Mouse (Mus musculus) liver, adult (tissue): ENCODE data around the gene Mier1.

Experiments
- GATA4 ChIP-seq: IDR thresholded peaks from 2 replicates; pipeline ENCODE4 v1.6.1; 2014; ENCODE audit warnings: mild to moderate bottlenecking, low read length; ENCODE audit not compliant: insufficient replicate concordance

Gene Mier1

DNA sequence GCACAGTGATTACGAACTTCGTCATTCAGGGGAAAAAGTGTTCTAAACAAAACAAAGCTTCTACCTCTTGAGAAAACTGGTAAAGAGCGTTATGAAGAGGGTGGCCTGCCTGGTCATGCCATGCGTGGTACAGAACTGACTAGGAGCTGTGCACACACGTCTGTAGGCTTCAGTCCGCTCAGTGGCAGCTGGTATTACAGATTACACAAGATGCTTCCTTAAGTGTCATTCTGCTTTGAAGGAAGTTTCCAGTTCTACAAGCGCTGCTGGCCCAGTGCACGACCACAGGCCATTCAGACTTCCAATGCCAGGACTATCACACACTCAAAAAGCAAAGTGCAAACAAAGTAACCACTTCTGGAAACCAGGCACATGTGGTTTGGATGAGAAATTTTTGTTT lies 83.2 kb downstream of the Mier1 start:
- TF ChIP-seq GATA4, result no peak

DNA sequence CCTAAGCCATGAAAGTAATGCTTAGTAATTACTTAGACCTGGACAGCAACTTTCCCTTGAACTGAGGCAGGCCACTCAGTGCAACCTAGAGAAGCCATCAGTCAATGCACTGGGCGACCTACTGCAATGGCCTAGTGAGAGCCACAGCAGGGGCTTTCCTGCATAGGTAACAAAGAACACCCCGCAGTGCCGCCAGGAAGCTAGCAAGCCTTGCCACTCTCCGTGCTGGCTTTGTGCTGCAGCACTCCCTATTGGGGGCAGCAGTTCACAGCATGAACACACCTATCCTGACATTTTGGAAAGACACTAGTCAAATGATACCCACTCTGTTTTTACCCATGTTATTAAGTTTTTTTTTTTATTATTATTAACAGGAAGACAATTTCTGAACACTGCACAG lies 84.9 kb downstream of the Mier1 start:
- TF ChIP-seq GATA4, result no peak

DNA sequence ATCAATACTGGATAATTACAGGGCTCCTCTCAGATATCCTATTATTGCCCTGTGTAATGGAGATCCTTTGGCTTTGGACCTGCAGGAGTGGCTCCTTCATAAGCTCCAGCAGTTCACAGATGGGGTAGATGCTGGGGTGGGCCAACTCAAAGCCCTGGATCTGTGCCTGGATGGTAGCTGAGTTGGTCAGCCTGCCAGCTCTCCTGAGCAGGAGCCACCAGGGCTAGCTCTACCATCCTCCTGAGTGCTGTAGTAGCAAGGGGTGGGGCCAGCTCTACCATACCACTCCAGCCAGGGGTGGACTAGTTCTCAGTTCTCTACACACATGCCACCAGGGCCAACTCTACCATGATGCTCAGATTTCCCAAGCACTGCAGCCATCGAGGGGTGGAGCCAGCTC lies 85.9 kb downstream of the Mier1 start:
- no peak for TF ChIP-seq GATA4

DNA sequence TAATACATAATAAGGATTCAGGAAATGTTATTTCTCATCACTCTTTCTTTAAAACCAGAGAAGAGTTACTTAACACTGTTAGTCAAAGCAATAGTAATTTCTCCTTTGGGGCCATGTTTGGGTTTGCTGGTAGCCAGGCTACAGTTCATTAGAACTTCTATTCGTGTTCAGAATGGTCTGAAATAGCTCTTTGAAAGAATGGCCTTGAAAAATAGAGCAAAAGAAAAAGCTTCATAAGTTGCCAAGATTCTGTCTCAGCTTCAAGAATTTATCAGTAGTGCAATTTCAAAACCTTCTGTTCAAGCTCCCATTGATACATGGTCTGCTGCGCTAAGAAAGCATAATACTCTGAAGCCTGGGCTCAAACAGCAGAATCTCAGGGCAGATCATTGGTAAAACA lies 89.5 kb downstream of the Mier1 start:
- TF ChIP-seq GATA4, result no peak

DNA sequence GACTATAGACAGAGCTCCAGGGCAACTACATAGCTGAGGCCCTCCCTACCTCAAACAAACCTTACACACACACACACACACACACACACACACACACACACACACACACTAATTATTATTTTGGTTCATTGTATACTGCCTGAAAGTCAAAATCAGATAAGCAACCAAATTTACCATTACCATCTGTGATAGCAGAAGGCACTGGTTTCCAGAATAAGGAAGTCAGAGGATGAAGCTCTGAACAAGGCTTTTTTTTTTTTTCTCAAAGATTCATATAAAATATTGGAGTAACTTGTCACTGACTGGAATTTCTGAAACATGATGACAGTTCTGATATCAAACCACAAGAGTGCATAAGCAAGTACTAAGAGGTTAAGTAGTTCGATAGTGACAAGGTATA lies 94.4 kb downstream of the Mier1 start:
- TF ChIP-seq GATA4, result no peak

DNA sequence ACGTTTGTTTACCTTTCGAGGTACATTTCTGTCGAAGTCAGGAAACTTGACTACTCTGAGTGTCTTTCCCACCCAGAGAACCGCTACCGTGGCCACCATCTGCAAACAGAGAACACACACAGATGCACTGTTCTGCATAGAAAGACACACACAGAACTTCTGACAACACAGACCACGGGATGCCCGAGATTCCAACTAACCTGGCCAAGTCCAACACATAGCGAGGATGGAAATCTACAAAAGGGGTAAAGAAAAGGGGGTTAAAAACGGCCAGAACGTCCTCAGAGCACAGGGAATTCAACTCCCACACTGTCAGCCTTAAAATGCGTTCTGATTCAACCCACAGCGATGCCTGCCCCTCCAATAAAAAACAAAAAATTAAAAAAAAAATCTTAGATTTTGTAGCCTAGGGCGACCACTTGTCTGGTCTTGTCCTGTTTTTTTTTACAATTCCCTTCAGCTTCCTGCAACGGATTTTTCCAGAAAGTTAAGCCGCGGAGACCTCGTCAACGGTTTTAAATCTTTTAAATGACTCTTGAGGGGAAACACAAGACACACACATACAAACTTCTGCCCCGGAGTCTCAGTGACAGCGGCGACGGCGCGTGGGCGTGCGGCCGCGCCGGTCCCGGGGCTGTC lies 99.8 kb downstream of the Mier1 start:
- TF ChIP-seq GATA4, result no peak

DNA sequence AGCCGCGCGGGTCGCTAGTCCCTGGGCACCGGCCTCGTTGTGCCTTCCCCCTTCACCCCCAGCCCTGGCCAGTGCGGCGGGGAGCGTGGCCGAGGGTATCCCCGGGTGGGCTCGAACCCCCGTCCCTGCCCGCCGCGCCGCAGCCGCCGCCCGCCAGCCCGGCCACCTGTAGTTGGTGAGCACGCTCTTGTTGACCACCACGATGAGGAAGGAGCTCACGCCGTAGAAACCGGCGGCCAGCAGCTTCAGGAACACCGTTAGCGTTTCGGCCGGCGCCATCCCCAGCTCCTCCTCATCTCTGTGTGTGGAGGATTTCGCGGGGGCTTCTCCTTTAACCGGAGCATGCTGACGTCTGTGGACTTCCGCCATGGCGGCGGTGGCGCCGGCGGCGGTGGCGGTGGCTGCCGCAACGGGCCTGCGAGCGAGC lies 100.3 kb downstream of the Mier1 start:
- TF ChIP-seq GATA4, result no peak
